Comparison of ENCODE assay signal across 25 mouse cellular contexts in the genomic region with DNA sequence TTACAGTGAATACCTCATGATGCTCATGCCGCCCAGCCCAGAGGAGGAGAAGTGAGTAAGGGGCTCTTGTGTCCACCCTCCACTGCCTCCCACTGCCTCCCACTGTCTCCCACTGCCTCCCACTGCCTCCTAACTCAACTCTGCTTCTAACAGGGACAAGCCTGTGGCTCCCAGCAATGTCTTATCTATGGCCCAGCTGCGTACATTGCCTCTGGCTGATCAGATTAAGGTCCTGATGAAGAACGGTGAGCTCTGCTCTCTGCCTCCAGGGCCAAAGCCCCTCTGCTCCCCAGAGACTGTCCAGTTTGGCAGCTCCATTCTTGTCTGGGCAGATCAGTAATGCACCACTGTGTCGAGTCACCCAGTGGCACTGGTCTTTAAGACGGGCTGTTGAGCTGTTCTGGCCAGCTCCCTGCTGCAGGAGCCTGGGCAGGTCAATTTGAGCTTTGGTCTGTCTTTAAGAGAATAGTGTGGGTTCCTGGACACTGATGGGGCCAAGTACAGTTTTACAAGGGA. TPM values are rescaled to one million over a fixed set of nuclear protein-coding genes. Genes with fewer than 3 reads are reported as not detected.
DNase-seq lines count a peak whose midpoint lies in the region; ATAC-seq and TF ChIP-seq lines count a peak whose summit lies in the region.
"Had no signal": no experiment of that assay in that cellular context is flagged by ENCODE, and none has a peak within 500 bp of the region (broad histone marks: within the 10 kb centered on the region; RNA-seq: fewer than 3 reads in every experiment).

No protein-coding gene starts in this region.

- no peaks in the 10 kb centered on the region for H3K9me3 ChIP-seq in stomach, embryonic 15.5 days
- H3K9me3 ChIP-seq in stomach, postnatal 0 days (ENCODE audit: control insufficient read depth, low read length): no peaks in the 10 kb centered on the region
- H3K9me3 ChIP-seq in liver, embryonic 14.5 days (ENCODE audit: control insufficient read depth, low read length): no peaks in the 10 kb centered on the region
- H3K9me3 ChIP-seq: embryonic facial prominence, embryonic 10.5 days; limb, embryonic 12.5 days; neural tube, embryonic 15.5 days had no signal

- H3K4me2 ChIP-seq in stomach, embryonic 15.5 days: no peak overlapping the region
- H3K4me2 ChIP-seq in stomach, postnatal 0 days (replicated peaks; ENCODE audit: low read depth): no peak overlapping the region
- H3K4me2 ChIP-seq in liver, embryonic 14.5 days (ENCODE audit: low read depth): no peak overlapping the region
- H3K4me2 ChIP-seq: hindbrain, embryonic 14.5 days; limb, embryonic 12.5 days; lung, embryonic 14.5 days; neural tube, embryonic 15.5 days had no signal

- TF ChIP-seq CTCF in stomach, postnatal 0 days (IDR thresholded peaks at IDR 0.05; ENCODE audit: low read depth): no peak
- TF ChIP-seq CTCF in liver, embryonic 14.5 days (IDR thresholded peaks at IDR 0.05; ENCODE audit: low read depth): no peak

- peak; percentile 19; the same call in 1 of the 2 replicates for ATAC-seq in stomach, embryonic 15.5 days (ENCODE audit: insufficient read depth, low FRiP score, low read depth)
- no peak for ATAC-seq in stomach, postnatal 0 days (ENCODE audit: low FRiP score, low TSS enrichment)
- ATAC-seq in erythroblast, adult 5-6 weeks (replicated peaks; ENCODE audit: low FRiP score, poor library complexity, severe bottlenecking): peak; percentile 49
- ATAC-seq in liver, embryonic 14.5 days (ENCODE audit: insufficient read depth): peak; percentile 73
- ATAC-seq: forebrain, postnatal 0 days had no signal

- H3K9ac ChIP-seq in stomach, embryonic 15.5 days: no peak overlapping the region
- H3K9ac ChIP-seq in stomach, postnatal 0 days (ENCODE audit: low read length): no peak overlapping the region
- H3K9ac ChIP-seq in liver, embryonic 14.5 days (replicated peaks): no peak overlapping the region
- H3K9ac ChIP-seq: forebrain, postnatal 0 days; hindbrain, embryonic 14.5 days; limb, embryonic 12.5 days; lung, embryonic 14.5 days; neural tube, embryonic 15.5 days had no signal

- no peak for TF ChIP-seq EP300 in stomach, postnatal 0 days (optimal IDR thresholded peaks at IDR 0.05)
- peak; percentile 70 for TF ChIP-seq EP300 in liver, embryonic 14.5 days (IDR thresholded peaks at IDR 0.05; ENCODE audit: low read depth)

- H3K4me1 ChIP-seq in stomach, embryonic 15.5 days: no peaks in the 10 kb centered on the region
- no peaks in the 10 kb centered on the region for H3K4me1 ChIP-seq in stomach, postnatal 0 days (replicated peaks; ENCODE audit: control insufficient read depth, insufficient read depth)
- peaks cover 2 to 8% of the 10 kb centered on the region in 2 experiments; a peak in 1 of 4 replicates for H3K4me1 ChIP-seq in liver, embryonic 14.5 days (replicated peaks; ENCODE audit: control insufficient read depth in 2 of 2, insufficient read depth in 2 of 2, low read length in 1 of 2)
- H3K4me1 ChIP-seq: embryonic facial prominence, embryonic 10.5 days; limb, embryonic 12.5 days; neural tube, embryonic 15.5 days had no signal

- WGBS in stomach, embryonic 15.5 days: 79% methylated on average over 4 of the region's 5 CpGs
- WGBS in stomach, postnatal 0 days: 74% methylated on average over 5 of the region's 5 CpGs
- 40% methylated on average over 5 of the region's 5 CpGs for WGBS in liver, embryonic 14.5 days (ENCODE audit: insufficient replicate concordance)

- H3K36me3 ChIP-seq in stomach, embryonic 15.5 days: peaks cover 59% of the 10 kb centered on the region
- peaks cover 36% of the 10 kb centered on the region for H3K36me3 ChIP-seq in stomach, postnatal 0 days (ENCODE audit: control insufficient read depth, insufficient read depth, low read length)
- peaks cover 26% of the 10 kb centered on the region for H3K36me3 ChIP-seq in liver, embryonic 14.5 days (replicated peaks; ENCODE audit: control insufficient read depth, insufficient read depth, low read depth)

- no peak for DNase-seq in stomach, postnatal 0 days (ENCODE audit: low spot score)
- DNase-seq in liver, embryonic 14.5 days (ENCODE audit: low read depth in 3 of 3, low spot score in 3 of 3): peak; percentile 26 to 37 (median 29)
- no peak for DNase-seq in retina, postnatal 1 day
- DNase-seq in kidney, adult 11 months: no peak
- DNase-seq in frontal cortex, postnatal 25 days (ENCODE audit: low spot score in 2 of 2): no peak
- DNase-seq: adrenal gland, adult 8-10 months; cerebellum, adult 9-10 months; forebrain, postnatal 0 days; gastrocnemius, postnatal 25 days; heart, adult 2 months; heart, postnatal 4 days; kidney, adult 9 months; kidney, postnatal 14 days; lung, embryonic 14.5 days; lung, postnatal 36 days had no signal

- no peak overlapping the region for H3K4me3 ChIP-seq in stomach, embryonic 15.5 days (replicated peaks)
- H3K4me3 ChIP-seq in stomach, postnatal 0 days (ENCODE audit: low read depth, low read length): no peak overlapping the region
- no peak overlapping the region for H3K4me3 ChIP-seq in liver, embryonic 14.5 days (ENCODE audit: insufficient read depth in 1 of 2, low read depth in 2 of 2, low read length in 2 of 2)
- H3K4me3 ChIP-seq: embryonic facial prominence, embryonic 10.5 days; heart, adult 2 months; limb, embryonic 12.5 days; neural tube, embryonic 15.5 days had no signal

- no peak overlapping the region for H3K27ac ChIP-seq in stomach, embryonic 15.5 days
- H3K27ac ChIP-seq in stomach, postnatal 0 days (replicated peaks): no peak overlapping the region
- H3K27ac ChIP-seq in liver, embryonic 14.5 days: no peak overlapping the region; the same call in 1 of the 2 replicates
- H3K27ac ChIP-seq: embryonic facial prominence, embryonic 10.5 days; heart, adult 2 months; hindbrain, embryonic 14.5 days; limb, embryonic 12.5 days; neural tube, embryonic 15.5 days had no signal

- no peaks in the 10 kb centered on the region for H3K27me3 ChIP-seq in stomach, embryonic 15.5 days (replicated peaks)
- no peaks in the 10 kb centered on the region for H3K27me3 ChIP-seq in stomach, postnatal 0 days (ENCODE audit: control insufficient read depth, insufficient read depth, low read length)
- no peaks in the 10 kb centered on the region for H3K27me3 ChIP-seq in liver, embryonic 14.5 days (ENCODE audit: control insufficient read depth, insufficient read depth, low read length)
- H3K27me3 ChIP-seq: limb, embryonic 12.5 days; neural tube, embryonic 15.5 days had no signal

RNA-seq across cellular contexts. Expression of gene Polr3e, which starts 16.2 kb away (rescaled TPM):
- 34.4 and 36.4 TPM in 2 replicates for polyA plus RNA-seq in stomach, embryonic 15.5 days (2015; fragmentation: Nextera tagmentation; extraction: Ambion mirVana)
- polyA plus RNA-seq in stomach, postnatal 0 days (2015; fragmentation: Nextera tagmentation; extraction: Ambion mirVana): 16.1 and 17.7 TPM in 2 replicates
- total RNA-seq in erythroblast, adult 5-6 weeks (2015; ENCODE audit: low replicate concordance): 3.1 and 3.3 TPM in 2 replicates
- 1.5 and 6.2 TPM in 2 replicates for total RNA-seq in erythroblast, adult 5-6 weeks (2017; ENCODE audit: low replicate concordance)
- 5.8 and 9.2 TPM in 2 replicates for polyA plus RNA-seq in liver, embryonic 14.5 days (2012; rRNA removed)
- 6.6 and 7.1 TPM in 2 replicates for polyA plus RNA-seq in liver, embryonic 14.5 days (2014; fragmentation: Nextera tagmentation; extraction: Ambion mirVana)

RNA-seq across cellular contexts. Expression of gene Cdr2, which starts 48.4 kb away (rescaled TPM):
- polyA plus RNA-seq in stomach, embryonic 15.5 days (2015; fragmentation: Nextera tagmentation; extraction: Ambion mirVana): 11.8 and 14.0 TPM in 2 replicates
- 5.0 and 5.6 TPM in 2 replicates for polyA plus RNA-seq in stomach, postnatal 0 days (2015; fragmentation: Nextera tagmentation; extraction: Ambion mirVana)
- 501 and 553 TPM in 2 replicates for total RNA-seq in erythroblast, adult 5-6 weeks (2015; ENCODE audit: low replicate concordance)
- total RNA-seq in erythroblast, adult 5-6 weeks (2017; ENCODE audit: low replicate concordance): 1,057 and 1,255 TPM in 2 replicates
- polyA plus RNA-seq in liver, embryonic 14.5 days (2012; rRNA removed): 67.9 and 100 TPM in 2 replicates
- polyA plus RNA-seq in liver, embryonic 14.5 days (2014; fragmentation: Nextera tagmentation; extraction: Ambion mirVana): 56.3 and 59.8 TPM in 2 replicates

RNA-seq across cellular contexts. Expression of gene Mfsd13b, which starts 48.6 kb away (rescaled TPM):
- 0.39 and 0.50 TPM in 2 replicates for polyA plus RNA-seq in stomach, embryonic 15.5 days (2015; fragmentation: Nextera tagmentation; extraction: Ambion mirVana)
- 0.19 and 0.34 TPM in 2 replicates for polyA plus RNA-seq in stomach, postnatal 0 days (2015; fragmentation: Nextera tagmentation; extraction: Ambion mirVana)
- total RNA-seq in erythroblast, adult 5-6 weeks (2015; ENCODE audit: low replicate concordance): not detected in 2 replicates
- 0.26 TPM in 1 of 2 replicates, not detected in the other for total RNA-seq in erythroblast, adult 5-6 weeks (2017; ENCODE audit: low replicate concordance)
- polyA plus RNA-seq in liver, embryonic 14.5 days (2012; rRNA removed): 0.04 and 0.06 TPM in 2 replicates
- not detected in 2 replicates for polyA plus RNA-seq in liver, embryonic 14.5 days (2014; fragmentation: Nextera tagmentation; extraction: Ambion mirVana)
- total RNA-seq: ES-E14; gastrocnemius, postnatal 25 days; heart, adult 2 months; heart, postnatal 4 days; midbrain, postnatal 0 days had no signal
- polyA plus RNA-seq: activated CD4-positive, CD25-positive, alpha-beta regulatory T cell, adult 4 months; inflammation-experienced regulatory T-cells, adult 6 months; lung, embryonic 14.5 days had no signal

Comparison
In these comparisons a context has a peak if more than half of its experiments do, and no peak if none do; other contexts are left out.
1. DNase-seq: peak in liver, embryonic 14.5 days (3 of 3); none in stomach, postnatal 0 days (single experiment), retina, postnatal 1 day (single experiment), kidney, adult 11 months (single experiment) and frontal cortex, postnatal 25 days (0 of 2).